Mouse (Mus musculus) lung, embryonic 15.5 days (tissue): ENCODE measurements at regions not wholly inside any gene's neighbourhood (a gene's known extent, or its start where the extent isn't known, plus 50 kb on each side); places are given as distances from the start of the nearest gene placed in this dataset.
A peak's percentile ranks its signal among the peaks of the same experiment; 100 is the strongest.

ENCODE experiments used
- ATAC-seq: fragments of 200-750 bp; cut with Nextera tagmentation; 2 replicates; pipeline ENCODE4 v1.8.0; 2017; ENCODE audit warnings: moderate number of reproducible peaks, borderline replicate concordance; ENCODE audit not compliant: low FRiP score, low TSS enrichment; ENCODE audit errors: extremely low read depth
- H3K27ac ChIP-seq: fragments of 300-500 bp; sonication (generic); 2 replicates; pipeline ENCODE4 v1.5.1; 2015; ENCODE audit warnings: moderate library complexity, mild to moderate bottlenecking, inconsistent platforms
- H3K27me3 ChIP-seq: fragments of 300-500 bp; sonication (generic); 2 replicates; pipeline ENCODE4 v1.6.1; 2015; ENCODE audit warnings: inconsistent platforms
- H3K36me3 ChIP-seq: fragments of 300-500 bp; sonication (generic); 2 replicates; pipeline ENCODE4 v1.6.1; 2015; ENCODE audit warnings: inconsistent platforms
- H3K4me1 ChIP-seq: fragments of 300-500 bp; sonication (generic); 2 replicates; pipeline ENCODE4 v1.6.1; 2015; ENCODE audit warnings: inconsistent platforms
- H3K4me2 ChIP-seq: fragments of 300-500 bp; sonication (generic); 2 replicates; pipeline ENCODE4 v1.6.1; 2015; ENCODE audit warnings: inconsistent platforms, mild to moderate bottlenecking, moderate library complexity
- H3K4me3 ChIP-seq: fragments of 300-500 bp; sonication (generic); 2 replicates; pipeline ENCODE4 v1.5.1; 2015; ENCODE audit warnings: mild to moderate bottlenecking, inconsistent platforms
- H3K9ac ChIP-seq: fragments of 300-500 bp; sonication (generic); 2 replicates; pipeline ENCODE4 v1.6.1; 2015; ENCODE audit warnings: inconsistent platforms
- H3K9me3 ChIP-seq: fragments of 300-500 bp; sonication (generic); 2 replicates; pipeline ENCODE4 v1.6.1; 2016; ENCODE audit warnings: inconsistent platforms
- WGBS: fragments of 180-500 bp; shearing (Covaris S2); methylation state at CpG from one replicate; pipeline ENCODE4 v1.1.7; 2015; 5-methylcytosine and 5-hydroxymethylcytosine counted together

- Histone ChIP-seq H3K4me2 (no peak overlapping the region), H3K9me3 (no peaks in the 10 kb centered on the region), H3K27ac (no peak overlapping the region), H3K9ac (no peak overlapping the region), H3K4me3 (no peak overlapping the region), H3K36me3 (no peaks in the 10 kb centered on the region), H3K4me1 (peaks cover 38% of the 10 kb centered on the region), H3K27me3 (no peaks in the 10 kb centered on the region)
- ATAC-seq = no peak
- WGBS = 71% methylated on average over 10 of the region's 10 CpGs
These were observed 68.6 kb upstream of the Slc44a3 start for GRCm38 (mm10) chr3:121600841-121601240.

GRCm38 (mm10) chr3:121600388-121600787 lies 68.2 kb upstream of the Slc44a3 start:
- Histone ChIP-seq H3K36me3 (no peaks in the 10 kb centered on the region), H3K27ac (no peak overlapping the region), H3K4me2 (no peak overlapping the region), H3K9ac (no peak overlapping the region), H3K27me3 (no peaks in the 10 kb centered on the region), H3K4me3 (no peak overlapping the region), H3K4me1 (peaks cover 36% of the 10 kb centered on the region), H3K9me3 (no peaks in the 10 kb centered on the region)
- WGBS = 86% methylated on average over 4 of the region's 4 CpGs
- ATAC-seq = no peak

GRCm38 (mm10) chr3:121597988-121598387 lies 65.8 kb upstream of the Slc44a3 start:
- Histone ChIP-seq H3K9me3 (no peaks in the 10 kb centered on the region), H3K4me1 (peaks cover 20% of the 10 kb centered on the region), H3K27me3 (no peaks in the 10 kb centered on the region), H3K9ac (no peak overlapping the region), H3K4me2 (no peak overlapping the region), H3K4me3 (no peak overlapping the region), H3K27ac (no peak overlapping the region), H3K36me3 (no peaks in the 10 kb centered on the region)
- 79% methylated on average over 4 of the region's 4 CpGs for WGBS
- no peak for ATAC-seq

GRCm38 (mm10) chr3:121597203-121597602 lies 65.0 kb upstream of the Slc44a3 start:
- Histone ChIP-seq H3K27me3 (no peaks in the 10 kb centered on the region), H3K9ac (no peak overlapping the region), H3K9me3 (no peaks in the 10 kb centered on the region), H3K36me3 (no peaks in the 10 kb centered on the region), H3K4me2 (no peak overlapping the region), H3K4me1 (peaks cover 14% of the 10 kb centered on the region), H3K4me3 (no peak overlapping the region), H3K27ac (no peak overlapping the region)
- no peak for ATAC-seq
- 85% methylated on average over 5 of the region's 5 CpGs for WGBS

GRCm38 (mm10) chr3:121594580-121594979 lies 62.4 kb upstream of the Slc44a3 start:
- H3K9me3 ChIP-seq = no peaks in the 10 kb centered on the region
- no peak overlapping the region for H3K4me2 ChIP-seq
- no peaks in the 10 kb centered on the region for H3K36me3 ChIP-seq
- no peak overlapping the region for H3K9ac ChIP-seq
- H3K4me3 ChIP-seq = no peak overlapping the region
- no peaks in the 10 kb centered on the region for H3K27me3 ChIP-seq
- WGBS = 26% methylated on average over 4 of the region's 4 CpGs
- peaks cover 8% of the 10 kb centered on the region; the same call in 1 of the 2 replicates for H3K4me1 ChIP-seq
- no peak overlapping the region for H3K27ac ChIP-seq
- peak; percentile 50; the same call in 1 of the 2 replicates for ATAC-seq

- Histone ChIP-seq H3K4me1 (peaks cover 15% of the 10 kb centered on the region), H3K9me3 (no peaks in the 10 kb centered on the region), H3K36me3 (no peaks in the 10 kb centered on the region), H3K9ac (no peak overlapping the region), H3K4me3 (no peak overlapping the region), H3K27ac (no peak overlapping the region), H3K27me3 (no peaks in the 10 kb centered on the region), H3K4me2 (no peak overlapping the region)
- 45% methylated on average over 8 of the region's 8 CpGs for WGBS
- ATAC-seq = no peak
These were observed 61.5 kb upstream of the Slc44a3 start for GRCm38 (mm10) chr3:121593598-121594117.

- Histone ChIP-seq H3K9me3 (no peaks in the 10 kb centered on the region), H3K4me3 (no peak overlapping the region), H3K36me3 (no peaks in the 10 kb centered on the region), H3K27me3 (no peaks in the 10 kb centered on the region), H3K4me1 (peaks cover 18% of the 10 kb centered on the region), H3K4me2 (no peak overlapping the region), H3K9ac (no peak overlapping the region), H3K27ac (no peak overlapping the region)
- no peak for ATAC-seq
- WGBS = 55% methylated on average over 4 of the region's 4 CpGs
These were observed 60.9 kb upstream of the Slc44a3 start for GRCm38 (mm10) chr3:121593143-121593542.

- H3K27me3 ChIP-seq = no peaks in the 10 kb centered on the region
- ATAC-seq = no peak
- H3K9ac ChIP-seq = no peak overlapping the region
- H3K4me2 ChIP-seq = no peak overlapping the region
- no peaks in the 10 kb centered on the region for H3K9me3 ChIP-seq
- H3K4me3 ChIP-seq = no peak overlapping the region
- peaks cover 25% of the 10 kb centered on the region for H3K4me1 ChIP-seq
- no peaks in the 10 kb centered on the region for H3K36me3 ChIP-seq
- WGBS = 79% methylated on average over 9 of the region's 9 CpGs
- H3K27ac ChIP-seq = peak overlapping the region; percentile 74
These were observed 57.3 kb upstream of the Slc44a3 start for GRCm38 (mm10) chr3:121589494-121589885.

GRCm38 (mm10) chr3:121588737-121589493 lies 56.7 kb upstream of the Slc44a3 start:
- Histone ChIP-seq H3K4me3 (no peak overlapping the region), H3K4me2 (0 out of 2 replicates have a peak overlapping the region, but pooled peaks have one; percentile 8), H3K9me3 (no peaks in the 10 kb centered on the region), H3K9ac (no peak overlapping the region), H3K27ac (peak overlapping the region; percentile 74), H3K27me3 (no peaks in the 10 kb centered on the region), H3K36me3 (no peaks in the 10 kb centered on the region), H3K4me1 (peaks cover 26% of the 10 kb centered on the region)
- peak; percentile 94 for ATAC-seq
- 36% methylated on average over 14 of the region's 14 CpGs for WGBS

- ATAC-seq = no peak
- no peak overlapping the region for H3K4me3 ChIP-seq
- no peak overlapping the region for H3K9ac ChIP-seq
- no peak overlapping the region for H3K4me2 ChIP-seq
- no peak overlapping the region; the same call in 1 of the 2 replicates for H3K27ac ChIP-seq
- H3K27me3 ChIP-seq = no peaks in the 10 kb centered on the region
- no peaks in the 10 kb centered on the region for H3K36me3 ChIP-seq
- H3K4me1 ChIP-seq = peaks cover 27% of the 10 kb centered on the region
- WGBS = 87% methylated on average over 5 of the region's 5 CpGs
- H3K9me3 ChIP-seq = no peaks in the 10 kb centered on the region
These were observed 53.1 kb upstream of the Slc44a3 start for GRCm38 (mm10) chr3:121585306-121585705.

- peak overlapping the region; percentile 66 for H3K27ac ChIP-seq
- ATAC-seq = no peak; the same call in 1 of the 2 replicates
- H3K4me3 ChIP-seq = no peak overlapping the region
- no peaks in the 10 kb centered on the region for H3K9me3 ChIP-seq
- no peaks in the 10 kb centered on the region for H3K27me3 ChIP-seq
- no peak overlapping the region for H3K4me2 ChIP-seq
- 34% methylated on average over 5 of the region's 5 CpGs for WGBS
- no peaks in the 10 kb centered on the region for H3K36me3 ChIP-seq
- peaks cover 27% of the 10 kb centered on the region for H3K4me1 ChIP-seq
- no peak overlapping the region for H3K9ac ChIP-seq
These were observed 52.5 kb upstream of the Slc44a3 start for GRCm38 (mm10) chr3:121584736-121585151.

- H3K27ac ChIP-seq = peak overlapping the region; percentile 66
- H3K4me3 ChIP-seq = no peak overlapping the region
- ATAC-seq = no peak
- no peak overlapping the region for H3K4me2 ChIP-seq
- H3K9ac ChIP-seq = no peak overlapping the region
- H3K9me3 ChIP-seq = no peaks in the 10 kb centered on the region
- no peaks in the 10 kb centered on the region for H3K36me3 ChIP-seq
- no peaks in the 10 kb centered on the region for H3K27me3 ChIP-seq
- peaks cover 26% of the 10 kb centered on the region for H3K4me1 ChIP-seq
These were observed 52.1 kb upstream of the Slc44a3 start for GRCm38 (mm10) chr3:121584317-121584716.
